Mouse (Mus musculus): ENCODE results near the gene Hs3st1.
A peak's percentile ranks its signal among the peaks of the same experiment; 100 is the strongest.

Hs3st1 gene

DNA sequence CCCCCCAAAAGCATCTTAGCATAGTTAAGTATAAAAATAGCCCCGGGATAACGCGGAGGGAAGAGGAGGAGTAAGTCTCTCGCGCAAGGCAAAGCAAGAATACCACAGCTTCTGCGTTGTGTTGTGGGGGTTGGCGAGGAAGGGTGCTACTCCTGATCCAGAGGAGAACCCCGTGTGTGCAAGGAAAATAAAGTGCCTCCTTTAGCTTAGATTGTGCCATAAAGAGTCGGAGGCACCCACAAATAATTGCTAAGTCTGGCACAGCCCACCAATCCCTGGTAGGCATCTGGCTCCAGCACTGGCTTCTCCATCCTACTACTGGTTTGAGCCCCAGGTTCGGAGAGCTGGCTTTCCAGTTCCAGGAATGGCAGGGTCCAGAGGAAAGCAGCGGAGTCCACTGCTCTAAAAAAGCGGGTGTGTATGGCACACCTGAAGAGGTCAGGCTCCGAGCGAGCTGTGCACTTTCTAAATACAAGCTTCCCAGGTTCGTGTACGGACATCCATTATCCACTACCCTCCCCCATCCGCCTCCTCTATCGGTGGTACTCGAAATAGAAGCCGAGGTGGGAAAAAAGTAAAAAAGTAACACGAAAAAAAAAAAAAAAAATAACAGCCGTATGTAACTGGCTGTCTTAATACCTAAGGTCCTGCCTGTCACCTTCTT lies 111.9 kb downstream of the Hs3st1 start:
- DNase-seq (ENCODE audit: low spot score), result peak; percentile 23

DNA sequence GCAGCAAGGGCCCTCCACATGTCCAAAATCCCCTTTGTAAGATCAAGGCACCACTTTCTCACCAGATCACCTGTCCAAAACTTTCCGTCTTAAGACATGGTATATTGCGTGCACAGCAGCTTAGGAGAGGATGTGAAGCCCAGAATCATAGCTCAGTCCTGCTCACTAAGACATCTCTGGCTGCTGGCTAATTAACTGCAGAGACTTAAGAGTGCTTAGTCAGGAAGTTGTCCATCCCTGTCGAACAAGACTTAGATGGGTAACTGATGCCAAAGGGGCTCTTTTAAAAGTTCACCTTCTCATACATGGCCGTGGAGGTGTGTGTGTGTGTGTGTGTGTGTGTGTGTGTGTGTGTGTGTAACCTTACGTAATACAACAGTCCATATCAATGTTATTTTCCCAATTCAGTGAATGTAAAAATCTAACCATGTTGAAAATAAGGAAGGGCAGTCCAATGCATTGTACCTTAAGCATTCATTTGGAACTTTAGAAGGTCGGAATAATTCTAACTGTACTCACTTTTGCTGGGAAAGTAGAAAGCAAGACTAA lies 113.0 kb downstream of the Hs3st1 start:
- no peak for DNase-seq (ENCODE audit: low spot score)

DNA sequence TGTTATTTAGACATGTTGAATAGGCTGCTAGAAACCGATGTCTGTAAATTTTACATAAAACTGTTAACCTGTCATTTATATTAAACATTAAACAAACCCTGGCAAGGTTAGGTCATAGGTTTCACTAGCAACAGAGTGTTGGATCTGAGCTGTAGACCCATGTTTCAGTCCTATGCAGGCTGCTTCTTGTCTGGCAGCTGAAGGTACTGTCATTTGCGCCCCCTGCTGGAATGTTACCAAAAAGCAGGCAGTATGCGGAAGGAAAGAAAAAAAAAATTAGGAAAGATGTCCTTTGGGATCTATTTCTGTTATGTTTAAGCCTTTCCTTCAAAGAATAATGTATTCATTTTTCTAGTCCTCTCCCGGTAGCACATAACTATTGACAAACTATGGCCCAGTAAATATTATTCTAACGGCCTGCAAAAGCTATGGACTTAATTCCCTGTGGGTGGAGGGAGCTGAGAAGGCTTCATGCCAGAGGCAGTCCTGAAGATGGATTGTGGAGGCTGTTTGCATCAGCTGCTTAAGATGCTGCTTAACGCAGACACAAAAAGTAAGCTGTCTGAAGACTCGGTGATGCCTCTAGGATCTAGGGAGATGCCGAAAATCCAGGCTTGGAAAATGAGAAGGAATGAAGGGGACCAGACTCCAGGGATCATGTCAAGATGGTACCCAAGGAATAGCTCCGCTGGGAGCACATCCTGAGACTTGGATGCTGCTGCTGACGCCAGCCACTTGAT lies 115.7 kb downstream of the Hs3st1 start:
- peak; percentile 79 for DNase-seq (ENCODE audit: low spot score)

DNA sequence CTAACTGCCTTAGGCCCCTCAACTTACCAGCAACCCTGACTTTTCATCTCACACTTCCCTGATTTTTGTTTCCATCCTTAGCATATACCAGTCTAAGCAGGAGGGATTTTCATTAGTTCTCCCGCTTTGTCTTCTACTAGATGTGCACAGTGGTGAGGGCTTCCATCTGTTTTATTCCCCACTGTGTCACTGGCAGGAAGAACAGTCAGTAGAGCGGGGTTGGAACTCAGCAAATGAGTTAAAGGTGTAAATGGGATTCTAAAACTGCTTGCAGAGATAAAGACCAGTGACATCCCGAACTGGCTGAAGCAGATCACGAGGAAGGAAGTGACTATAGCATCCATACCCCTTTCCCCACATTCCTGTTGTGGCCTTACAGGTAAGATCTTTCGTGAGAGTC lies 116.3 kb downstream of the Hs3st1 start:
- no peak for DNase-seq (ENCODE audit: low spot score)

DNA sequence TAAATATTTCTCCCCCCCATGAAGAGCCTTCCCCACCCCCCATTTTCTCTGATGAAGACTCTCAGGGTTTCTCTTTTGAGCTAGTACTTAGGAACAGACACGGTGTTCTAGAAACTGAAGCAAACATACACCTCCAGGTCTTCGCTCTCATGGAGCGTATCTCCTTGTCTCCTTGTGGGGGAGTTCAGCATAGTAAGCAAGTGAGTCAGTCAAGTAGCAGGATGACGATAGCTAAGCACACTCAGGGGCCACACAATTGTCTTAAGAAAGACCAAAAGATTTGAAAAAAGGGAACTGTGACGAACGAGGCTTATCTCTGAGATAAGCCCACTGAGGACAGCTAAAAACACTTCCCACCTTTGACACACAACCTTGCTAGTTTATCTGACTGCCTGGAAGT lies 117.4 kb downstream of the Hs3st1 start:
- DNase-seq (ENCODE audit: low spot score), result no peak

DNA sequence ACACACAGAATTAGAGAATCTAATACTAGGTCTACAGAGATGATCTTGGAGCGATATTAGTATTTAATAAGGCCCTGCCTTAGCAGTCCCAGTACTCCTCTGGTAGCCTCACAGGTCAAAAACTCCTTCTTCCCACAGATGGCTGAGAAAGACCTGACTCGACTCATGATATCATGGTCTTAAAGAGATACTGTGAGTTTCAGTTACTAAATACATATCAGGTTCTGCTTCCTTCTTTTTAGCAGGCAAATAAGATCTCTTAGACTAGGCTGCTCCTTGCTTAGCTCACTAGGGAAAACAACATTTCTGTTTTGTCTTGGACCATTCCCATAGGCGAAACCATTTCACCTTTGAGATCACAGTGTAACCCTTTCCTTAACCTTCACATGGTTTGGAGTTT lies 119.2 kb downstream of the Hs3st1 start:
- no peak for DNase-seq (ENCODE audit: low spot score)

DNA sequence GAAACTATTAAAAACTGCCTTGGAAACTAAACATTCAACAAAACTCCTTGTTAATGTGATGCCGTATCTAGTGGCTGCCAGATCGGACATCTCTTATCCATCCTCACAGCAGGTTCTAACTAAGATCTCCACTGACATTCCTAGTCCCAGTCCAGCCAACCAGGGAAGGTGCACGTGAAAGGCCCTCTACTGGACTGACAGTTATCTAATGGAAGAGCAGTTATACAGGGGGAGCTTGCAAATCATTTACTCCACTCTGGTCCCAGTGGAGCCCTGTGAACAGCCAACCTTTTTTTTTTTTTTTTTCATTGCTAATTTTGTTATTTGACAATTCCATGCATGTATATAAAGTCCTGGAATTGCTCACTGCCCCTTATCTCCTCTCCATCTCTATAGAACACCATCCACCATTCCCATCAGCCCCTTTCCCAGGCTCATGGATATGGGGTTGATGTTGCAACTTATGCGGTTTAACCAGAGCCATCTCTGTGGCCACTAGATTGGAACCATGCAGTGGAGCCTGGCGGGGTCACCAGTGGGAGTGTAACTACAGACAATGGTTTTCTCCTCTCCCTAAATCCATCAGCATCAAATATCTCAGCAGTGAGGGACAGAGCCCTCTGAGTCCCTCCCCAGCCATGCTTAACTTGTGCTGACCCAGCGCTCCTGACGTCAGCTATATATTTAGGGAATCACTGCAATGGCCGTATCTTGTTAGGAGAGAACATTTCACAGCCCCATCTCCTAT lies 120.8 kb downstream of the Hs3st1 start:
- no peak for DNase-seq (ENCODE audit: low spot score)

DNA sequence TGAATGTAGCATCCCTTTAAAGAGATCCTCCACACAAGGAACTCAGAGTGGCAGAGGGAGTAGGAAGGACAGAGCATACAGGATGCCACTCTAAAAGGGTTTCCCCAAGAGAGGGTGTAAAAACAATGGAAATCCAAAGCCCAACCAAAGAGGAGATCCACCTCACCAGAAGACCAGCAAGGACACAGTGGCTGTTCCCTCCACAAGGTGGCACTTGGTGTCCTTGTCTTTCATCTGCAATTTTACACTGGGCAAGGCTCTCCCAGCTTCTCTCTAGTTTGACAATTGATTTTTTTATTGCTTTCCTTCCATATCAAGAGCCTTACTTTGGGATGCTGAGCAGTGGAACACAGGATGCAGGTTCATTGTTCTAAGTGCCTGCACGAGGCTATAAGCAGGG lies 122.1 kb downstream of the Hs3st1 start:
- no peak for DNase-seq (ENCODE audit: low spot score)

DNA sequence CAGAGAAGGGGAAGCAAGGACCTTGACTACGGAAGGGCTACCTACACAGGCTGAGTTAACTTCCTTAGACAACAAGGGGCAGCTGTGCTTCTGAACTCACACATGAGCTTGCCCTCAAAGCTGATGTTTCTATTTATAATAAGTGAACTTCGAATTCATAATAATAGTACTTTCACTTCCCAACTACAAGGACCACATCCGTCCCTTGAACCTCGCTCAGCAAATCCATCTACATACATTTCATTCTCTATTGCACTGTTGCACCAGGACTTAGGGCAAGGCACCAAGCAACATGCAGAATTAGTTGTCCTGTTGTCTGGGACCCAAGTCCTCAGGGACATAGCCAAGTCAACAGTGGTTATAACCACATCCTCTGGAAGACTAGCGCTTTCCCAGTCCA lies 124.4 kb downstream of the Hs3st1 start:
- DNase-seq (ENCODE audit: low spot score), result no peak

DNA sequence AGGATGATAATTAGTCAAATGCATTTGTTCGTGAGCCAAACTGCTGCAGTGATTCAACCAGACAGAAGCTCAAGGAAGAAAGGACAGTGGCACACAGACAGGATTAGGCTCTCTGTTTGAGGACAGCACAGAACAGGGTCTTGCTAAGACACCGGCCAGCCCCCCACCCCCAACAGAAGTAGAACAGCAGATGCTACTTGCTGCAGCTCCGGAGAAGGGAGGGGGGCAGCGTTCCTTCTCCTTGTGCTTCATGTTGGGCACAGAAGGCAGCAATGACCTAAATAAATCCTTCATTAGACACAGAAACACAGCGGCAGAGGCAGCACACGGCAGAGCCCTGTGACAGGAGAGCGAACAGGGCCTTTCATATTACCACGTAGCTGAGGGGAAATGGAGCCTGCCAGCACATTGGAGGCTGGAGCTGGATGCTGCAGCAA lies 130.2 kb downstream of the Hs3st1 start:
- no peak for DNase-seq (ENCODE audit: low spot score)

DNA sequence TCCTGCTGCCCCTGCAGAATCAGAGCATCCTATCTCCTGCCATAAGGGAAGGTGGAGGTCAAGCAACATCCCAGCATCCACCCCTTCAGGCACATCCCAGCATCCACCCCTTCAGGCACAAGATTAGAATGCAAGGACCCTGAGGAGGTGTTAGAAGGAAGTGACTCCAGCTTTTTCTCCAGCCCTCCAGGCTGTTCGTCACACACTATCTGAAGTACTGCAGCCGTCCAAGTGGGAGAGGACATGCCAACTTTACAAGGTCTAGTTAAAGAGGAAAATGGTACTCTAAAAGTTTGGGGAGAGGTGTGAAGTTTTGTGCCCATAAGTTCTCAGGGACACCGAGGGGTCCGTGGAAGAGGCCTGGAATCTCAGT lies 131.1 kb downstream of the Hs3st1 start:
- DNase-seq (ENCODE audit: low spot score), result no peak

DNA sequence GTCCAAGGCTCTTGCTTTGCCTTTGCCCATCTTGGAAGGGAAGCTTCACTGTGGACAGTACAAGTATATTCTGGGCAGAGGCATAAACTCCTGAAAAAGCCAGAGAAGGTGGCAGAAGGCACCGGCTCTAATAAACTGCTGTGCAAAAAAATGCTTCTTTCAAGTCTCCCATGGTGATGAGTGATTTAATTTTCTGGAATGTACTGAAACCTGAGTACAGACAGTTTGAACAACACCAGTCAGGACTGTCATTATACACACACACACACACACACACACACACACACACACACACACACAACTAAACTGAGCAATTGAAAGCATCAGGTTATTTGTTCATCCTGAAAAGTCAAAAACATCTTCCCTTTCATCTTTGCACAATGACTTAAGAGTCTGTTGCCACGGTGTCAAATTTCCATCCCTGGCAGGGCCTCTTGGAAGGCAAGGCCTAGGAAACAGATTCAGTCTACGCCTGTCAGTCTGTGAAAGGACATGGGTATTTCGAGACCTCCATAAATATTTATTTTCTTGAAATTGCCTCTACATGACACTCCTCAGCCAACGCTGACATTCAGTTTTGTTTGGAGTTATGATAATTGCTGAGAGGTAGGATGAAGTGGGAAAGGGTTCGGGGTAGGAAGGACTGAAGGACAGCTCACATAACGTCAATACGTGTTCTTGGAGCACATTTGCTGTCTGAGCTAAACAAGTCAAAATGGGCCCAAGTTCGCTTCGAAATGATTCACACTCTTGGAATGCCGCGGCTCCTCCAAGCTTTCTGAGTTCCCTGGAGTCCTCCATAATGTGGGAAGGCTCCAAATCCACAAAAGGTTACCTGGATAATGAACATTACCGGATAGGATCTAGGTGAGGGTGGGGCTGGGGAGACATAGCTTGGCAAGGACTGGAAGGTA lies 131.7 kb downstream of the Hs3st1 start:
- DNase-seq (ENCODE audit: low spot score), result peak; percentile 55

DNA sequence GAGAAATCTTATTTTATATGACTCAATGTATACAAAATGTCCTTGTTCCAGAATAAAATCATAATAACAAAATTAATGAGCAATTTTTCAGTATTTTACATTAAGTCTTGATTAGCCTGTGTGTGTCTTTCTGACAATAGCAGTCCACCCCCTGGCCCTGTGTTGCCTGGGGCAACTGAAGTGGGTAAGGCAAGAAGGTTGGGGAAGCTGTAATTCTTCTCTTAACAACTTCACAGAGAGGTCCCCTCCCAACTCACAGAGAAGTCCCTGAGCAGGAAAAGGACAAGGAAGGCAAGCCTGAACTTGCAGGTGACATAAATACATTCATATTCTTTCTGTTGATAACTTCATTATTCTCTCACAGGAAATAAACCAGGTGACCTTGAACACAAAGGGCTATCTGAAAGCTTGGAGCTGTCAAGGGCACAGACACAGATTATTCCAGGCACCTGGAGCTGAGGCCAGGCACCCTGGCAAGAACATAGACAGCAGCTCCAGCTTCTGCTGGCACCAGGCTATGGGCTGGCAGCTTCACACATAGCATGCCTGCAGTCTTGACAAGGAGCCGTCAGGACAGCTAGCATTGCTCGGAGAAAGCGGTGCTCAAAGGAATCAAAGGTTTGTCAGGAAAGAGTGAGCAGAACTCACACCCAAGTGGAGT lies 134.9 kb downstream of the Hs3st1 start:
- no peak for DNase-seq (ENCODE audit: low spot score)

DNA sequence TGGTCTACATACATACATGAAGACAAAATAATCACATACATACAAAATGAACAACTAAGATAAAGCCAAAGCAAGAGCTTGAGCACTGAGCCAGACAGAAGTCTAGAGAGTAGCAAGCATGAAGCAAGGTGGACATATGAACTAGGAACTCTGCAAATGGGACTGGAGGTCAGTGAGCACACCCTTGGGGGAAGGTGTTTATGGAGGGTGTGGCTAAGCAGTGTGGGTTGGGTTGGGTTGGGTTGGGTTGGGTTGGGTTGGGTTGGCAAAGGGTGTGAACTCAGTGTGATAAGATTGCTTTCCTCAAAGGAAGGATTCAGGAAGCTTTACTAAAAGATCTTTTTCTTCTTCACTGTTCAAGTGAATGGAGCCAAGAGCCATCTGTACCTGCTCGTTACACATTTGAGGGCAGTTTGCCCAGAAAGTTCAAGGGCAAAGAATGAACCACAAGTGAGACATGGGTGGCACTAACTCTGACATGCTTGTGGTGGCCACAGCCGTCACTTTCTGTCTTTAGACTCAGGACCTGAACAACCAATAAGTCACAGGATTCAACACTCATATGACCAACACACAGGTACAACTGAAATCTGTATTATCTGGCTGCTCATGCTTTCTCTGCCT lies 137.8 kb downstream of the Hs3st1 start:
- no peak for DNase-seq (ENCODE audit: low spot score)

DNA sequence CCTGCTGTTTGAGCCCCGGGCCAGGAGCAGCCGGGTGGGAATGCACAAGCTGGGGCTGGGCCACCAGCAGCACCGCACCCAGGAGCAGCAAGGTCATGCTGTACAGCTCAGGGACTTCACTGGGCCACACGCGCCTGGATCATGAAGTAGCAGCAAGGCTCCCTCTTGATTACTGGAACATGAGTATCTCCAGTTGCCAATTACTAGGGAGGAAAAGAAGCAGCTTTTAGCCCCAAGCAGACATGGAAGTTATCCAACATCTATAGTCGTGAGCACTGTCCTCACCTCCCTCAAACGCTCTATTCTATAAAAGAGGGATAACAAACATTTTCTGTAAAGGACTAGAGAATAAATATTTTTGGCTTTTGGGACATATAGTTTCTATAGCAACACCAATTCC lies 140.1 kb downstream of the Hs3st1 start:
- no peak for DNase-seq (ENCODE audit: low spot score)

DNA sequence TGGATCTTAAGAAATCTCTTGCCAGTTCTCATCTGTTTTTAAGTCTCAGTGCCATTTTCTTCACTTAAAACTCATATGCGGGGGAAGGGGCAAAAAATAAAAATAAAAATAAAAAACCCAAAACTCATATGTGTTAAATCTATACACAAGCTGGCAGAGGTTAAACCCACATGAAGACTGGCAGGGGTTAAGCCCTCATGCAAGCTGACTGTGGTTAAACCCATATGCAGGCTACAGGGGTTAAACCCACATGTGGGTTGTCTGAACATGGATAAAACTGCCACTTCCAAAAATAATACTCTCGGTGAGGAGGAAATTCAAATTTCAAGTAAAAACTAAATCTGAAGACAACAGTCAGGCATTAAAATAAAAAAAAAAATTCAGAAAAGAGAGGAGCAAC lies 141.7 kb downstream of the Hs3st1 start:
- no peak for DNase-seq (ENCODE audit: low spot score)

DNA sequence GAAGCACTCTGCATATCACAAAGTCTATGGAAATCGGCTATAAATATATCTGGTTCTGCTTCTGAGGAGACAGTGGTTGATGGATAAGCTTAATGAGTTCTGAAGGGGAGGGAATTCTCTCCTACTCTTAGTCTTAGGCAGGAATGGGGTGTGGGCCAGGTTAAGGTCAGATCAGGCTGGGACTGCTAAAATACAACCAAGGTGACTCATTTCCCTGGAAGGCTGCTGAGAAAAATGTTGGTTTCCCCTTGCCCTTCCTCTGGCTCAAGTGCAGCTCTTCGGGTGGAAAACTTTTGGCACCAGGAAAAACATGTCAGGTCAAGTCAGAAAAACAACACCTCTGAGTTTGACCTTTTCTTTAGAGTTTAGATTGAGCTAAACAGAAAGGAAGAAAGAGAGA lies 143.0 kb downstream of the Hs3st1 start:
- no peak for DNase-seq (ENCODE audit: low spot score)

DNA sequence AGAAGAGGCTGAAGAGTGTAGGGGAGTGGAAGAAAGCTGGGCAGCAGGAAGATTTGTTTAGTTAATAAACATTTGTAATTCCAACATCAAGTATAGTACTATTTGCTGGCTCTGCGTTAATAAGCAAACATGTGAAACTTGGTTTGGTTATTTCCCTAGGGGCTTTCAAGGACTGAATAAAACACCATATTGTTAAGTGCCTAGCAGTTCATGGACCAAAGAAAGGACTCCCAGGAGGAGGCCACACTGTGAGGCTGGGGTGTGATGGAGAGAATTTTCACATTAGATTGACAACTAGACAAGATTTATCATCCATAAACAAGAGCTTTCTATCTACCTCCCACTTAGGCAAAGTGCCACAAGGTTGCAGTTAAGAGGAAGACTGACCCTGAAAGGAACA lies 147.0 kb downstream of the Hs3st1 start:
- no peak for DNase-seq (ENCODE audit: low spot score)

DNA sequence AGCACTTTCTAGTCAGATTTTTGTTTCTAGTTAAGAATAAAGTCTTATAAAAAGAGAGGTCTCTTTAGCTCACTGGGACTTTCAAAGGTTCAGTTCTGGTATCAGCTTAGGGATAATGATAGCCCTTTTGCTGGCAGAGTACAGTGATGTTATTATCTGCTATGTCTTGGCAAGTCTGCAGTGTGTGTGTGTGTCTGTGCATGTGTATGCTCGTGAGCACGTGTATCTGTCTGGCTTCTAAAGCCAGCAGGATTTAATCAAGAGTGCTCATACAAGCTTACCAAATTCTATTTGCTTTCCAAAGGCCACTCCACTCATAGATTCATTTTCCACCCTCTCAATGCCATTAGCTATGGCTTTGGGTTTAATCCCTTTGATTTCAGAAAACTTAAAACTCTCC lies 160.5 kb downstream of the Hs3st1 start:
- DNase-seq (ENCODE audit: low spot score), result no peak

Data from embryo, embryonic 10.5 days (tissue).